Mouse (Mus musculus): ENCODE measurements around the gene Ccdc122. TPM values are rescaled to one million over a fixed set of nuclear protein-coding genes. Genes with fewer than 3 reads are reported as not detected.

The Ccdc122 gene
- polyA plus RNA-seq, 1 experiment: 14.9 TPM

- no peak for TF ChIP-seq POLR2A (IDR thresholded peaks at IDR 0.05; ENCODE audit: low read depth, low read length)
- no peak for TF ChIP-seq CTCF (IDR thresholded peaks at IDR 0.05; ENCODE audit: borderline replicate concordance, insufficient read depth, low read length)
- Histone ChIP-seq H3K4me3 (ENCODE audit: insufficient read depth, low read length) (no peak overlapping the region), H3K27ac (ENCODE audit: insufficient read depth, low read length) (no peak overlapping the region), H3K4me1 (ENCODE audit: control insufficient read depth, insufficient read depth, low read length) (peaks cover 7% of the 10 kb centered on the region; the same call in 1 of the 2 replicates)
Measured at GRCm38 (mm10) chr14:77030808-77031207, 5.8 kb upstream of the Ccdc122 start.

DNA sequence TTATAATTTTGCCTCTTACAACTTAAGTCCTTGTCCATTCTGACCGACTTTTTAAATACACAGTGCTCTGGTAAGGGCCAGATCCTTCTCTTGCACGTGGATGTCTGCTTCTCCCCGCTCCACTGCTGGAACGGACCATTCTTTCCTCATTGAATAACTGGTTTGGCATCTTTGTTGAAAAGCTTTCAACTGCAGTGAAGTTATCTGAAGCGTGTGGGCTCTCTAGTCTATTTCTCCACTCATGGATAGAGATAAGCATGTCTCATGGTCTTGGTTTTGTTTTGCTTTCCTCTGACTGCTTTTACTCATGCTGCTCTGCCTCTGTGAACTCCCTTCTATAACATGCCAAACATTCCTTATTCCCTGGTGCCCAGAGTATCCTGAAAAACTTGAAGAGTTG, 4.1 kb upstream of the Ccdc122 start:
- peaks cover 9% of the 10 kb centered on the region; the same call in 1 of the 2 replicates for H3K4me1 ChIP-seq (ENCODE audit: control insufficient read depth, insufficient read depth, low read length)
- H3K27ac ChIP-seq (ENCODE audit: insufficient read depth, low read length): no peak overlapping the region
- TF ChIP-seq POLR2A (IDR thresholded peaks at IDR 0.05; ENCODE audit: low read depth, low read length): no peak
- TF ChIP-seq CTCF (IDR thresholded peaks at IDR 0.05; ENCODE audit: borderline replicate concordance, insufficient read depth, low read length): no peak
- no peak overlapping the region for H3K4me3 ChIP-seq (ENCODE audit: insufficient read depth, low read length)

DNA sequence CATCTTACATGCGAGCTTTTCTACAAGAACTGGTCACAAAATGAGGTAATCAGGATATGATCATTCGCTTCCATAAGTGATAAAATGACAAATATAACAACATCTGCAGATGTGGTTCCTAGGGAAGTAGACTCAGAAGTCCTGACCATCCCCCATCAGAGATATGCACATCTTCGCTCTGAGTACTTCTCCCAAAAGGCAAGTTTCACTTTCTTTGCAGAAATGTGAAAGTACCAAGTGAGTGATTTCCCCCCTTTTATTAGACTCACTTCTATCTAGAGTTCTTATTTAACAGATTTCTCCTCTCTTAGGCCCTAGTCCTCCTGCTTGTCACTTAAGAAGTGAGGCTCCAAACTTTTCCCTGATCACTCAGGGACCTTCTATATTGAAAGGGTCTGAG, 3.2 kb upstream of the Ccdc122 start:
- TF ChIP-seq CTCF (IDR thresholded peaks at IDR 0.05; ENCODE audit: borderline replicate concordance, insufficient read depth, low read length) (no peak), POLR2A (IDR thresholded peaks at IDR 0.05; ENCODE audit: low read depth, low read length) (no peak)
- Histone ChIP-seq H3K27ac (ENCODE audit: insufficient read depth, low read length) (no peak overlapping the region), H3K4me3 (ENCODE audit: insufficient read depth, low read length) (no peak overlapping the region), H3K4me1 (ENCODE audit: control insufficient read depth, insufficient read depth, low read length) (peaks cover 12% of the 10 kb centered on the region; the same call in 1 of the 2 replicates)

- H3K4me1 ChIP-seq (ENCODE audit: control insufficient read depth, insufficient read depth, low read length): peaks cover 12% of the 10 kb centered on the region; the same call in 1 of the 2 replicates
- no peak overlapping the region for H3K27ac ChIP-seq (ENCODE audit: insufficient read depth, low read length)
- TF ChIP-seq CTCF (IDR thresholded peaks at IDR 0.05; ENCODE audit: borderline replicate concordance, insufficient read depth, low read length) (no peak), POLR2A (IDR thresholded peaks at IDR 0.05; ENCODE audit: low read depth, low read length) (no peak)
- no peak overlapping the region for H3K4me3 ChIP-seq (ENCODE audit: insufficient read depth, low read length)
Measured at GRCm38 (mm10) chr14:77034175-77034915, 2.2 kb upstream of the Ccdc122 start.

DNA sequence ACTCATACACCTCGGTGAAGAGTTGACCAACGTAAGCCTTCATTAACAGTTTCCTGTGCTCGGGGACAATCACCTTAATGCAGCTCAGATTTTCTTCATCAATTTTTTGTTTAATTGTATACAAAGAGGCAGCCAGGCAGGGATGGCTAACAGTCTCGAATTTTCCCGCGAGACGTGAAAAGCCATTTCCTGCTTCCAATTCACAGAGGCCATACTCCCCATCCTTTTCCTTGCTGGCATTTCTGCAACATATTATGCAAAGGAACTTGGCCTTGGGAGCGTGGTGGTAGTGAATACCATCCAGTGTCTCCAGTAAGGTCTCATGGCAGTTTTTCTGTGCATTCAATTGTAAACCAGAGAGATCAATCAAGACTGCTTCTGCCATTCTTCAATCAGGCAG, 1.6 kb upstream of the Ccdc122 start:
- TF ChIP-seq CTCF (IDR thresholded peaks at IDR 0.05; ENCODE audit: borderline replicate concordance, insufficient read depth, low read length): no peak
- TF ChIP-seq POLR2A (IDR thresholded peaks at IDR 0.05; ENCODE audit: low read depth, low read length): no peak
- Histone ChIP-seq H3K4me1 (ENCODE audit: control insufficient read depth, insufficient read depth, low read length) (peaks cover 12% of the 10 kb centered on the region; the same call in 1 of the 2 replicates), H3K27ac (ENCODE audit: insufficient read depth, low read length) (no peak overlapping the region), H3K4me3 (ENCODE audit: insufficient read depth, low read length) (no peak overlapping the region)

GRCm38 (mm10) chr14:77037330-77037729, 758 bp downstream of the Ccdc122 start:
- Histone ChIP-seq H3K4me1 (ENCODE audit: control insufficient read depth, insufficient read depth, low read length) (peaks cover 11% of the 10 kb centered on the region; the same call in 1 of the 2 replicates), H3K4me3 (ENCODE audit: insufficient read depth, low read length) (0 out of 2 replicates have a peak overlapping the region, but pooled peaks have one; percentile 62), H3K27ac (ENCODE audit: insufficient read depth, low read length) (peak overlapping the region; percentile 92)
- no peak for TF ChIP-seq CTCF (IDR thresholded peaks at IDR 0.05; ENCODE audit: borderline replicate concordance, insufficient read depth, low read length)
- TF ChIP-seq POLR2A (IDR thresholded peaks at IDR 0.05; ENCODE audit: low read depth, low read length): no peak

- Histone ChIP-seq H3K4me1 (ENCODE audit: control insufficient read depth, insufficient read depth, low read length) (peaks cover 9% of the 10 kb centered on the region; the same call in 1 of the 2 replicates), H3K27ac (ENCODE audit: insufficient read depth, low read length) (peak overlapping the region; percentile 92), H3K4me3 (ENCODE audit: insufficient read depth, low read length) (no peak overlapping the region)
- TF ChIP-seq POLR2A (IDR thresholded peaks at IDR 0.05; ENCODE audit: low read depth, low read length) (no peak), CTCF (IDR thresholded peaks at IDR 0.05; ENCODE audit: borderline replicate concordance, insufficient read depth, low read length) (no peak)
Measured at GRCm38 (mm10) chr14:77037832-77038425, 1.4 kb downstream of the Ccdc122 start.

DNA sequence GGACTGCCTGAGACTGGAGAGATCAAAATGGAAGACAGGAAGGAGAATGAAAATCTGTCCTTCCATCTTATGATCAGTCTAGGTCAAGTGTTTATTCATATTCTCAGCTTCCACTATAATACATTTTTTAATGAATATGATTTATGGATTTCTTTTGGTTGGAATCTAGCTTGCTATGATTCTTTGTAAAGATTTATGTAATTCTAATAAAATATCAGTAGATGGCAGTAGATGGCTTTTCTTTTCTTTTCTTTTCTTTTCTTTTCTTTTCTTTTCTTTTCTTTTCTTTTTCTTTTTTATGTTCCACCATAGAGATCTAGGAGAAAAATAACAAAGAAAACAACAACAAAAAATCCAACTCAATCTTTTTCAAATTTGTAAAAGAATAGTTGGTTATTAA, 16.7 kb downstream of the Ccdc122 start:
- no peak overlapping the region for H3K4me3 ChIP-seq (ENCODE audit: insufficient read depth, low read length)
- no peak overlapping the region for H3K27ac ChIP-seq (ENCODE audit: insufficient read depth, low read length)
- no peaks in the 10 kb centered on the region for H3K4me1 ChIP-seq (ENCODE audit: control insufficient read depth, insufficient read depth, low read length)
- TF ChIP-seq POLR2A (IDR thresholded peaks at IDR 0.05; ENCODE audit: low read depth, low read length) (no peak), CTCF (IDR thresholded peaks at IDR 0.05; ENCODE audit: borderline replicate concordance, insufficient read depth, low read length) (no peak)

GRCm38 (mm10) chr14:77069361-77069760, 32.8 kb downstream of the Ccdc122 start:
- no peaks in the 10 kb centered on the region for H3K4me1 ChIP-seq (ENCODE audit: control insufficient read depth, insufficient read depth, low read length)
- TF ChIP-seq CTCF (IDR thresholded peaks at IDR 0.05; ENCODE audit: borderline replicate concordance, insufficient read depth, low read length) (no peak), POLR2A (IDR thresholded peaks at IDR 0.05; ENCODE audit: low read depth, low read length) (no peak)
- no peak overlapping the region for H3K4me3 ChIP-seq (ENCODE audit: insufficient read depth, low read length)
- H3K27ac ChIP-seq (ENCODE audit: insufficient read depth, low read length): no peak overlapping the region

- no peak overlapping the region for H3K4me3 ChIP-seq (ENCODE audit: insufficient read depth, low read length)
- H3K4me1 ChIP-seq (ENCODE audit: control insufficient read depth, insufficient read depth, low read length): no peaks in the 10 kb centered on the region
- no peak overlapping the region for H3K27ac ChIP-seq (ENCODE audit: insufficient read depth, low read length)
- no peak for TF ChIP-seq CTCF (IDR thresholded peaks at IDR 0.05; ENCODE audit: borderline replicate concordance, insufficient read depth, low read length)
- no peak for TF ChIP-seq POLR2A (IDR thresholded peaks at IDR 0.05; ENCODE audit: low read depth, low read length)
Measured at GRCm38 (mm10) chr14:77081248-77081647, 44.7 kb downstream of the Ccdc122 start.
